Mouse (Mus musculus) kidney, embryonic 15.5 days (tissue): Measurements from ENCODE around the gene Ammecr1. TPM values are rescaled to one million over a fixed set of nuclear protein-coding genes. Genes with fewer than 3 reads are reported as not detected.

ENCODE experiments used
- ATAC-seq: fragments of 200-750 bp; cut with Nextera tagmentation; replicated peaks from 2 replicates; pipeline ENCODE4 v1.8.0; 2017; ENCODE audit warnings: moderate TSS enrichment; ENCODE audit not compliant: low FRiP score
- H3K27ac ChIP-seq: fragments of 300-500 bp; sonication (generic); 2 replicates; pipeline ENCODE4 v1.5.1; 2015; ENCODE audit warnings: mild to moderate bottlenecking, inconsistent platforms
- H3K27me3 ChIP-seq: fragments of 300-500 bp; sonication (generic); 2 replicates; pipeline ENCODE4 v1.6.1; 2015; ENCODE audit warnings: inconsistent platforms
- H3K36me3 ChIP-seq: fragments of 300-500 bp; sonication (generic); 2 replicates; pipeline ENCODE4 v1.6.1; 2015; ENCODE audit warnings: inconsistent platforms
- H3K4me1 ChIP-seq: fragments of 300-500 bp; sonication (generic); 2 replicates; pipeline ENCODE4 v1.6.1; 2015; ENCODE audit warnings: inconsistent platforms
- H3K4me2 ChIP-seq: fragments of 300-500 bp; sonication (generic); 2 replicates; pipeline ENCODE4 v1.6.1; 2015; ENCODE audit warnings: moderate library complexity, mild to moderate bottlenecking, inconsistent platforms
- H3K4me3 ChIP-seq: fragments of 300-500 bp; sonication (generic); replicated peaks from 2 replicates; pipeline ENCODE4 v1.5.1; 2015; ENCODE audit warnings: mild to moderate bottlenecking, inconsistent platforms
- H3K9ac ChIP-seq: fragments of 300-500 bp; sonication (generic); 2 replicates; pipeline ENCODE4 v1.6.1; 2015; ENCODE audit warnings: mild to moderate bottlenecking, inconsistent platforms
- H3K9me3 ChIP-seq: fragments of 300-500 bp; sonication (generic); replicated peaks from 2 replicates; pipeline ENCODE4 v1.6.1; 2016; ENCODE audit warnings: inconsistent platforms
- WGBS: fragments of 180-500 bp; shearing (Covaris S2); methylation state at CpG from one replicate; pipeline ENCODE4 v1.1.7; 2015; ENCODE audit warnings: mixed read lengths; 5-methylcytosine and 5-hydroxymethylcytosine counted together
- polyA plus RNA-seq: library from polyadenylated mRNA; unstranded; fragments of >200 nt; fragmentation: Nextera tagmentation; extraction: Ambion mirVana; gene quantifications from 2 replicates; pipeline ENCODE4 v1.2.1, GENCODE M21; 2015

Ammecr1 gene
- polyA plus RNA-seq = 11.3 and 12.3 TPM in 2 replicates

- no peaks in the 10 kb centered on the region for H3K9me3 ChIP-seq
- ATAC-seq = peak; percentile 91
- WGBS = 15% methylated on average over 74 of the region's 112 CpGs
Observed at GRCm38 (mm10) chrX:142966008-142966966, at the start of gene Ammecr1. TSS of gene Ammecr1 (minus strand) at chrX:142966728.

GRCm38 (mm10) chrX:143014118-143014517, 47.6 kb upstream of the Ammecr1 start:
- Histone ChIP-seq H3K9ac (no peak overlapping the region), H3K36me3 (no peaks in the 10 kb centered on the region), H3K4me2 (no peak overlapping the region), H3K4me3 (no peak overlapping the region), H3K9me3 (no peaks in the 10 kb centered on the region), H3K27me3 (peaks cover 31% of the 10 kb centered on the region), H3K4me1 (no peaks in the 10 kb centered on the region), H3K27ac (no peak overlapping the region)
- no peak for ATAC-seq
- 84% methylated on average over 3 of the region's 3 CpGs for WGBS

More at GRCm38 (mm10) chrX:142966008-142966966, at the start of gene Ammecr1:
- peak within 1 kb of the TSS; percentile 60 for H3K4me2 ChIP-seq
- H3K4me1 ChIP-seq = no peaks in the 10 kb centered on the region
- H3K27ac ChIP-seq = peak within 1 kb of the TSS; percentile 93
- H3K27me3 ChIP-seq = peaks cover 34% of the 10 kb centered on the region
- peak within 1 kb of the TSS; percentile 68 for H3K4me3 ChIP-seq
- H3K36me3 ChIP-seq = no peaks in the 10 kb centered on the region
- H3K9ac ChIP-seq = peak within 1 kb of the TSS; percentile 66

GRCm38 (mm10) chrX:143012334-143012733, 45.8 kb upstream of the Ammecr1 start:
- Histone ChIP-seq H3K36me3 (no peaks in the 10 kb centered on the region), H3K4me2 (no peak overlapping the region), H3K9ac (no peak overlapping the region), H3K4me1 (no peaks in the 10 kb centered on the region), H3K9me3 (no peaks in the 10 kb centered on the region), H3K27me3 (peaks cover 29% of the 10 kb centered on the region), H3K27ac (no peak overlapping the region), H3K4me3 (no peak overlapping the region)
- WGBS = 86% methylated on average over 3 of the region's 3 CpGs
- ATAC-seq = no peak

- no peak overlapping the region for H3K9ac ChIP-seq
- no peak overlapping the region for H3K4me3 ChIP-seq
- no peaks in the 10 kb centered on the region for H3K36me3 ChIP-seq
- no peak overlapping the region for H3K27ac ChIP-seq
- no peaks in the 10 kb centered on the region for H3K9me3 ChIP-seq
- no peak for ATAC-seq
- H3K27me3 ChIP-seq = peaks cover 25% of the 10 kb centered on the region
- H3K4me1 ChIP-seq = no peaks in the 10 kb centered on the region
- H3K4me2 ChIP-seq = no peak overlapping the region
- WGBS = 77% methylated on average over 4 of the region's 4 CpGs
Observed at GRCm38 (mm10) chrX:143011865-143012264, 45.3 kb upstream of the Ammecr1 start.

- Histone ChIP-seq H3K4me3 (no peak overlapping the region), H3K9ac (no peak overlapping the region), H3K36me3 (no peaks in the 10 kb centered on the region), H3K27ac (no peak overlapping the region), H3K27me3 (peaks cover 53% of the 10 kb centered on the region), H3K9me3 (no peaks in the 10 kb centered on the region), H3K4me1 (no peaks in the 10 kb centered on the region), H3K4me2 (no peak overlapping the region)
- WGBS = 72% methylated on average over 3 of the region's 3 CpGs
- no peak for ATAC-seq
Observed at GRCm38 (mm10) chrX:143004131-143004846, 37.8 kb upstream of the Ammecr1 start.

- 63% methylated on average over 1 of the region's 1 CpGs for WGBS
- no peak for ATAC-seq
Observed at GRCm38 (mm10) chrX:142997214-142997613, 30.7 kb upstream of the Ammecr1 start.

GRCm38 (mm10) chrX:142994514-142994913, 28.0 kb upstream of the Ammecr1 start:
- H3K27ac ChIP-seq = no peak overlapping the region
- no peak overlapping the region for H3K4me2 ChIP-seq
- no peaks in the 10 kb centered on the region for H3K36me3 ChIP-seq
- H3K4me1 ChIP-seq = no peaks in the 10 kb centered on the region
- H3K9me3 ChIP-seq = no peaks in the 10 kb centered on the region
- 75% methylated on average over 2 of the region's 2 CpGs for WGBS
- no peak overlapping the region for H3K9ac ChIP-seq
- no peak for ATAC-seq
- no peak overlapping the region for H3K4me3 ChIP-seq
- H3K27me3 ChIP-seq = peaks cover 19% of the 10 kb centered on the region

More at GRCm38 (mm10) chrX:142997214-142997613, 30.7 kb upstream of the Ammecr1 start:
- no peak overlapping the region for H3K4me3 ChIP-seq
- no peaks in the 10 kb centered on the region for H3K36me3 ChIP-seq
- peaks cover 32% of the 10 kb centered on the region for H3K27me3 ChIP-seq
- H3K27ac ChIP-seq = no peak overlapping the region
- H3K9ac ChIP-seq = no peak overlapping the region
- H3K9me3 ChIP-seq = no peaks in the 10 kb centered on the region
- H3K4me1 ChIP-seq = no peaks in the 10 kb centered on the region
- H3K4me2 ChIP-seq = no peak overlapping the region

GRCm38 (mm10) chrX:142984170-142984569, 17.6 kb upstream of the Ammecr1 start:
- no peak overlapping the region for H3K4me2 ChIP-seq
- H3K4me3 ChIP-seq = no peak overlapping the region
- no peak for ATAC-seq
- H3K36me3 ChIP-seq = no peaks in the 10 kb centered on the region
- H3K9me3 ChIP-seq = no peaks in the 10 kb centered on the region
- H3K9ac ChIP-seq = no peak overlapping the region
- 78% methylated on average over 3 of the region's 3 CpGs for WGBS
- H3K27me3 ChIP-seq = peaks cover 31% of the 10 kb centered on the region
- no peak overlapping the region for H3K27ac ChIP-seq
- no peaks in the 10 kb centered on the region for H3K4me1 ChIP-seq

- Histone ChIP-seq H3K27ac (no peak overlapping the region), H3K4me2 (no peak overlapping the region), H3K4me3 (no peak overlapping the region), H3K4me1 (no peaks in the 10 kb centered on the region), H3K9ac (no peak overlapping the region), H3K27me3 (peaks cover 34% of the 10 kb centered on the region), H3K9me3 (no peaks in the 10 kb centered on the region), H3K36me3 (no peaks in the 10 kb centered on the region)
- WGBS = 45% methylated on average over 6 of the region's 6 CpGs
- ATAC-seq = peak; percentile 67; the same call in 1 of the 2 replicates
Observed at GRCm38 (mm10) chrX:142983638-142984037, 17.1 kb upstream of the Ammecr1 start.

- no peak for ATAC-seq
Observed at GRCm38 (mm10) chrX:142981530-142982130, 15.1 kb upstream of the Ammecr1 start.

GRCm38 (mm10) chrX:142980855-142981529, 14.5 kb upstream of the Ammecr1 start:
- H3K27ac ChIP-seq = no peak overlapping the region
- H3K9me3 ChIP-seq = no peaks in the 10 kb centered on the region
- no peaks in the 10 kb centered on the region for H3K4me1 ChIP-seq
- ATAC-seq = no peak
- no peak overlapping the region for H3K4me2 ChIP-seq
- H3K4me3 ChIP-seq = no peak overlapping the region
- no peaks in the 10 kb centered on the region for H3K36me3 ChIP-seq
- H3K27me3 ChIP-seq = peaks cover 33% of the 10 kb centered on the region
- no peak overlapping the region for H3K9ac ChIP-seq
- 71% methylated on average over 2 of the region's 2 CpGs for WGBS

More at GRCm38 (mm10) chrX:142981530-142982130, 15.1 kb upstream of the Ammecr1 start:
- 84% methylated on average over 3 of the region's 3 CpGs for WGBS
- Histone ChIP-seq H3K4me1 (no peaks in the 10 kb centered on the region), H3K9ac (no peak overlapping the region), H3K36me3 (no peaks in the 10 kb centered on the region), H3K27me3 (peaks cover 29% of the 10 kb centered on the region), H3K9me3 (no peaks in the 10 kb centered on the region), H3K4me2 (no peak overlapping the region), H3K27ac (no peak overlapping the region), H3K4me3 (no peak overlapping the region)
